Mouse (Mus musculus): ENCODE measurements around the gene Rbbp6. TPM values are rescaled to one million over a fixed set of nuclear protein-coding genes. Genes with fewer than 3 reads are reported as not detected.

Rbbp6 gene
- polyA plus RNA-seq, 1 experiment = 38.7 TPM

DNA sequence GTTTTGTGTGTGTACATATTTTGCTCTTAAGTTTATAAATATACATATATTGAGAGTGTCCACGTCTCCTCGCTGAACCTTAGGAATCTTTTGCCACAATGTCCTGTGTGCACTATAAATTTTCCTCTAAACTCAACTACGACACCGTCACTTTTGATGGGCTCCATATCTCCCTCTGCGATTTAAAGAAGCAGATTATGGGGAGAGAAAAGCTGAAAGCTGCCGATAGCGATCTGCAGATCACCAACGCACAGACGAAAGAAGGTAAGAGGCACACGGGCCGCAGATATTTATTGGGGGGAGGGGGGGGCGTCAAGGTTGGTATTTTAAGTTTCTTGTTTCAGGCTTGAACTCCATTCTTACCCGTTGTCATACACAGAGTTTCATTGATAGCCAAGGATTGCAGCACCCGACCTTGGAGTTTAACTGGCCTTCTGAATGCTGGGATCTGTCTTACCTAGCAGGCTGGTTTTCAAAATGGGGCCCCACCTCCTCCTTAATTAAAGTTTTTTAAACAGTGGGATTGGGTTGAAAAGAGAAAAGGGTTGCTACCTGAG is 5.5 kb downstream of the Rbbp6 start:
- DNase-seq (ENCODE audit: low spot score) = no peak

DNA sequence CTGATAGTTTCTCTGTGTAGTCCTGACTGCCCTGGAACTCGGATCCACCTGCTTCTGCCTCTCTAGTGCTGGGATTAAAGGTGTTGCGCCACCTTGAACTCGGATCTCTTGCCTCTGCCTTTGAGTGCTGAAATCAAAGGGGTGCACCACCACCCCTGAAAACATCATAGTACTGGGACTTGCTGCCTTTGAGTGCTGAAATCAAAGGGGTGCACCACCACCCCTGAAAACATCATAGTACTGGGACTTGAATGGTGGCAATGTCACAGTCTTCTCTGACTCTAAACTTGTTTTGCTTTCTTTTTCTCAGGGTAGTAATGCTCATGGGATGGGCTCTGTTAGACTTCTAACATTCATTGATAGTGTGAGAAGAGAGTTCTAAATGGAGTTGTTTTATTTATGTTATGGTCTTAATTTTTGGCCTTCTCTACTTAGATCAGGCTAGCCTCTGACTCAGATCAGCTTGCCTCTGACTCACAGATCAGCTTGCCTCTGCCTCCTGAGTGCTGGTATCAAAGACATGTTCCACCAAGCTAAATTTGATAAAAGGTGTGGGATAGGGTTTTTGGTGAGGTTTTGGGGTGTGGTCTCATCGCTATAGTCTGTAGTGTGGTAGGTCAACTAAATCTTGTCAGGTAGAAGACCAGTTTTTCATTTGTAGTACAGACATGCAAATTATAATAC is 6.7 kb downstream of the Rbbp6 start:
- DNase-seq (ENCODE audit: low spot score) = no peak

DNA sequence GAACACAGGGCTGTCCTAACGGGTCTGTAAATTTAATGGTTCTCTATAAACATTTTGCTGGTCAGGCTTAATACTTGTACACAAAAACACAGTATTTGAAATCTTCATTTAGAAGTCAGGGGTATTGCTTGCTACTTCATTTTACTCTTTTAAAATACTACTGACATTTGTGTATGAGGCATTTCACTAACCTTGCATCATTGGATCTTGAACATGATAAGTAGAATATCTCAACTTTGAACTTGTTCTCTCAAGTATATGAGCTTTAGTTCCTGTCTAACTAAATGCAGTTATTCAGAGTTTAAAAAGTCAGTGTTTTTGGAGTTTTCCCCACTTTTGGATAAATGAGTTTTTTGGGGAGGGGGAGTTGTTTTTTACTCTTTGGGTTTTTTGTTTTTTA is 14.0 kb downstream of the Rbbp6 start:
- DNase-seq (ENCODE audit: low spot score) = no peak

DNA sequence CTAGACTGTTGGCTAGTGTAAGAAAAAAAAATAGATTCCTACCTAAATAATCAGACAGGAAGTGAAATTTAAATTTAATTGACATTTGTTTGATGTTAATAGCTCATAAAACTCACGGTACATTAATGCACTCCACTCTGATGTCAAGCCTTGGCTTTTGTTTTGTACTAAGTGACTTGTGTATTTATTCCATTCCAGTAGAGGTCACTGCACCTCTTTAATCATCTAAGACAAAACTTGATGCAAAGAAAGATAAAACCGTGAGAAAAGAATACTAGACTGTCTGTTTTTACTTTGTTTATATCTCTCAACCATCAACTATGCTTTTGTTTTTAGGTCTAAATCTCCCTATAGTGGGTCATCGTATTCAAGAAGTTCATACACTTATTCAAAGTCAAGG is 32.7 kb downstream of the Rbbp6 start:
- no peak for DNase-seq (ENCODE audit: low spot score)

DNA sequence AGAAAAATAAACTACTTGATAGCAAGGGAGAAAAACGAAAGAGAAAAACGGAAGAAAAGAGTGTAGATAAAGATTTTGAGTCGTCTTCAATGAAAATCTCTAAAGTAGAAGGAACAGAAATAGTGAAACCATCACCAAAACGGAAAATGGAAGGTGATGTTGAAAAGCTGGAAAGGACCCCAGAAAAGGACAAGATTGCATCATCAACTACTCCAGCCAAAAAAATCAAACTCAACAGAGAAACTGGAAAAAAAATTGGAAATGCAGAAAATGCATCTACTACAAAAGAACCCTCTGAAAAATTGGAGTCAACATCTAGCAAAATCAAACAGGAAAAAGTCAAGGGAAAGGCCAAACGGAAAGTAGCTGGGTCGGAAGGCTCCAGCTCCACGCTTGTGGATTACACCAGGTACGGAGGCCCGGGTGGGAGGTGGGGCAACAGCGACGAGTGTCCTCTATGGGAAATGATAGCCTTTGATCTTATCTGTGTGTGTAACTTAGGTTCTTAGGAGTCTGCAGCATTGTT is 34.4 kb downstream of the Rbbp6 start:
- no peak for DNase-seq (ENCODE audit: low spot score)

DNA sequence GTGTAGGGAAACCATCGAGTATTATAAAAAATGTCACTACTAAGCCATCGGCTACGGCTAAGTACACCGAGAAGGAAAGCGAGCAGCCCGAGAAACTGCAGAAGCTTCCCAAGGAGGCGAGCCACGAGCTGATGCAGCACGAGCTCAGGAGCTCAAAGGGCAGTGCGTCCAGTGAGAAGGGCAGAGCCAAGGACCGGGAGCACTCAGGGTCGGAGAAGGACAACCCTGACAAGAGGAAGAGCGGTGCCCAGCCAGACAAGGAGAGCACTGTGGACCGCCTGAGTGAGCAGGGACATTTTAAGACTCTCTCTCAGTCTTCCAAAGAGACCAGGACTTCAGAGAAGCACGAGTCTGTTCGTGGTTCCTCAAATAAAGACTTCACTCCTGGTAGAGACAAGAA is 35.3 kb downstream of the Rbbp6 start:
- no peak for DNase-seq (ENCODE audit: low spot score)

DNA sequence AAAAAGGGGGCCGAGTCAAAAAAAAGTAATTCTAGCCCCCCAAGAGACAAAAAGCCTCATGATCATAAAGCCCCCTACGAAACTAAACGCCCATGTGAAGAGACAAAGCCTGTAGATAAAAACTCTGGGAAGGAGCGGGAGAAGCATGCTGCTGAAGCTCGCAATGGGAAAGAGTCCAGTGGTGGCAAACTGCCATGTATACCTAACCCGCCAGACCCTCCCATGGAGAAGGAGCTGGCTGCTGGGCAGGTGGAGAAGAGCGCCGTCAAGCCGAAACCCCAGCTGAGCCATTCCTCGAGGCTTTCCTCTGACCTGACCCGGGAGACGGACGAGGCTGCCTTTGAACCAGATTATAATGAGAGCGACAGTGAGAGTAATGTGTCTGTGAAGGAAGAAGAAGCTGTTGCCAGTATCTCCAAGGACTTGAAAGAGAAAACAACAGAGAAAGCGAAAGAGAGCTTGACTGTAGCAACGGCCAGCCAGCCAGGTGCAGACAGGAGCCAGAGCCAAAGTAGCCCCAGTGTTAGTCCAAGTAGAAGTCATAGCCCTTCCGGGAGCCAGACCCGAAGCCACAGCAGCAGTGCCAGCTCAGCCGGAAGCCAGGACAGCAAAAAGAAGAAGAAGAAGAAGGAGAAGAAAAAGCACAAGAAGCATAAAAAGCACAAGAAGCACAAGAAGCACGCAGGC is 36.0 kb downstream of the Rbbp6 start:
- no peak for DNase-seq (ENCODE audit: low spot score)

DNA sequence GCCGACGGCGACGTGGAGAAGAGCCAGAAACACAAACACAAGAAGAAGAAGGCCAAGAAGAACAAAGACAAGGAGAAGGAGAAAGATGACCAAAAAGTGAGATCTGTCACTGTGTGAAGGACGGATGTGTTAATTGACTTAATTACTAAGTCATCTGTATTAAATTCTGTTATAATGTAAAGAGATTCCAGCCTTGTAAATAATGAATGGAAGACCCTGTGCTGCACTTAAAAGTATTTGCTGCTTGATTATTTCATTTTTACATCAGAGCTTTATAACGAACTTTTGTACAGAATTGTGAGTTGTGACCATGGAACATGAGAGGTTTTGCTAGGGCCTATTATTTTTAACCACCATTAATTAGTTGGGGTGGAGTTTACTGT is 36.5 kb downstream of the Rbbp6 start:
- no peak for DNase-seq (ENCODE audit: low spot score)

DNA sequence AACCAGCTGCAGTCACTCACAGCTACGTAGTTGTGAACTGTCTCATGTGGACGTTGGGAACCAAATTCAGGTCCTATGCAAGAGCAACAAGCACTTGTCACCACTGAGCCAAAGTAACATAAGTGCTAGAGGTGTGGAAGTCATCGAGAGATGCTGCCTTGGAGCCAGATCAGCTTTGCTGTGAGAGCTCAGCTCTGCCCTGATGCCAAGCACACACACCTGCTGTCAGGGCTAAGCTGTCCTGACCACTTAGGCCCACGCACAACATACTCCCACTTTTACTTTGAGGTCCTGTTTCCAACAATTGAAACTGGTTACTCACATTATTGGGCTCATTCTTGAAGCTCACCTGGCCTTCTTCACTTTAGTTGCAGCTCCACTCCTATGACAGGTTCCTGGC is 37.7 kb downstream of the Rbbp6 start:
- no peak for DNase-seq (ENCODE audit: low spot score)

DNA sequence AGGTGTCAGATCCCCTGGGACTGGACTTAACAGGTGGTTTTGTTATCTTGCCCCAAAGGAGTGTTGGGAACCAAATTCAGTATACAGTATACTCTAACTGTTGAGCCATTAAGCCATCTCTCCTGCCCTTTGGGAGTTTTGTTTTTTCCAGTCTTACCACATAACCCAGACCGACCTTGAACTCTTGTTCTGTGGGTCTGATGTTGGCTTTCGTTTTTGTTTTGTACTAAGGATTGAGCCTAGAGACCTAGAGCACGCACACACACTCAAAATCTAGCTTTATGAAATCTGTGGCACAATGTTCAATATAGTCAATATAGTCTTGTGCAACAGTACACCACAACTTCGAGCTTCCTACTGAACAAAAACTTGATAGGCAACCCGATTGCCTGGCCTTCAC is 39.0 kb downstream of the Rbbp6 start:
- no peak for DNase-seq (ENCODE audit: low spot score)

DNA sequence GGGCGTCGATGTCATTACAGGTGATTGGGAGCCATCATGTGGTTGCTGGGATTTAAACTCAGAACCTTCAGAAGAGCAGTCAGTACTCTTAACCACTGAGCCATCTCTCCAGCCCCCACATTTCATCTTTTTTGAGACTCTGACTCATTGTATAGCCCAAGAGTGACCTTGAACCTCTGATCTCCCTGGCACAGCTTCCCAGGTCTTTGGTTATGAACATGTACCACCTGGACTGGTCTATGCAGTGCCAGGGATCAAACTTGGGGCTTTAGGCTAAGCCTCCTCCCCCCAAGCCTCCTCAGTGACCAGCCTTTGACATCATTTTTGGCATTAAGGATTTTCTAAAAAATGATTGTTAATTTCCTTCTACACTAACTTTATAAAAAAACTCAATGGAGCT is 40.8 kb downstream of the Rbbp6 start:
- DNase-seq (ENCODE audit: low spot score) = no peak

DNA sequence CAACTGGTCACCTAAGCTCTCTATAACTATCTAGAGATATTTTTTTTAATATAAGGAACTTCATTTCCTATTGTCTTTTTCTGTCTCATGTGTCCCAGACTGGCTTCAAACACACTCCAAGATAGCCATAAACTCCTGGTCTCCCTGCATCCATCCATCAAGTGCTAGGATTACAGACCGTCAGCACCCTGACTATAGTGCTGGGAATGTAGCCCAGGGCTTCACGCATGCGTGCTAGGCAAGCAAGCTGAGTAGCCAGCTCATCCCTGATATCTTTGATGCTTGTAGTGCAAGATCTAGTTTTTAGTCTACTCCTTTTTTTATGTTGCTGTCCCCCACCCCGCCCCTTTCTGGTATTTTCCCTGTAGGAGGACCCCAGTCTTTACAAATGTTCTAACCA is 42.3 kb downstream of the Rbbp6 start:
- no peak for DNase-seq (ENCODE audit: low spot score)

DNA sequence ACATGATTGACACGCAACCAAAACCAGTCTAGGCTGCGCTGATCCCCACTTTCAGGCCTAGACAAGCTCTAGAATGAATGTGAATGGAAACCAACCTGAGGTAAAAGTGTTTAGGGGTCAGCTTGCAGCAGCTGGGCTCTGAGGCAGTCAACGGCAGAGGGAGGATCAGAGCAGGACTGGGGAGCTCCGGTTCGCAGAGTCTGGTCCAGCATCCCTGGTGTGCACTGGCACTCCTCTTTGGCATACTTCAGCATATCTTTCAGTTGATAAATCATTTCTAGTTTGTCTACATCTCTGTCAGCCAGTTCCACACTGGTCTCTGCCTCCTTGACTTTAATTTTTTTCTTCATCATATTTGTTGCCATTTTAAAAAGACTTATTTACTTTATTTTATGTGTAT is 48.0 kb downstream of the Rbbp6 start:
- DNase-seq (ENCODE audit: low spot score) = no peak

DNA sequence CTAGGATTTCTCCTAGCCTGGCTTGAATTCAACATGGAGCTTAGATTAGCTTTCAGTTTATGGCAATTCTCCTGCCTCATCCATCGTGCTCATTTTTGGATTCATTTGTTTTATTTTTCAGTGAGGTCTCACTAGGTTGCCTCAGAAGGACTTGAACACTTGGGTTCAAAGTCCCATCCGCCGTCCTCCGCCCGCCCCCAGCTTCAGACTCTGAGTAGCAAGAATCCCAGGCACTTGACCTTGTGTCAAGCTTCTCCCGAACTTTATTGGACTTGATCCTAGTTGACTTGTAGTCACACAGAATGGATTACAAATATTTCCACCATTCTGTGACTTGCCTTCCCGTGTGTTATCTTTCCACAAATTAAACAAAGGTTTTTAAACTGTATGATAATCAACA is 49.2 kb downstream of the Rbbp6 start:
- DNase-seq (ENCODE audit: low spot score) = no peak

DNA sequence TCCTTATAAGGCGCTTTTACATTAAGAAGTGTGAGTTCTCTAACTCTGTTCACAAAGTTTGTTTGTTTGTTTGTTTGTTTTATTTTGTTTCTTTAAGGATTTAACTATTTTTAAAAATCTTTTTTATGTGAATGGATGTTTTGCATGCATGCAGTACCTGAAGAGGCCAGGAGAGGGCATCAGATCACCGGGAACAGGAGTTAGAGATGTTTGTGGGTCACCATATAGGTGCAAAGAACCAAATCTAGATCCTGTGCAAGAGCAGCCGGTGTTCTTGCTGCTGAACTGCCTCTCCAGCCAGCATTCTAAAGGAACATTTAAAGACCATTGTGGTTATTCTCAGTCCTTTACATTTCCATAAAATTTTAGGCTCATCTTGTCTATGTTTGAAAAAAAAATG is 52.1 kb downstream of the Rbbp6 start:
- DNase-seq (ENCODE audit: low spot score) = no peak

DNA sequence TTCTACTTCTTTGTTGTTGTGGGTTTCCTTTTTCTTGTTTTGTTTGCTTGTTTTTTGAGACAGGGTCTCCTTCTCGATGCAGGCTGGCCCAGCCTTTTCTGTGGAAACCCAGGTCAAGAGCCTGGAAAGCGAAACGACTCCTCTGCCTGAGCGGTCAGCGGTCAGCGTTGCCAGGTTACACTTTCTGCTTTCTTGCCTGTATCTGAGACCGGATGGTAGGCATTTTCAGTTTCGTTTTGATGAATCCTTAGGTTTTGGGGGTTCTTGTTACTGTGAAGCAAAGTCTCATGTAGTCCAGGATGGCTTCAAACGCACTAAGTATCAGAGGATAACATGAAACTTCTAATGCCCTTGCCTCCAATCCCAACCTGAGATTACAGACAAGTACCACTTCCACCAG is 59.6 kb downstream of the Rbbp6 start:
- no peak for DNase-seq (ENCODE audit: low spot score)

DNA sequence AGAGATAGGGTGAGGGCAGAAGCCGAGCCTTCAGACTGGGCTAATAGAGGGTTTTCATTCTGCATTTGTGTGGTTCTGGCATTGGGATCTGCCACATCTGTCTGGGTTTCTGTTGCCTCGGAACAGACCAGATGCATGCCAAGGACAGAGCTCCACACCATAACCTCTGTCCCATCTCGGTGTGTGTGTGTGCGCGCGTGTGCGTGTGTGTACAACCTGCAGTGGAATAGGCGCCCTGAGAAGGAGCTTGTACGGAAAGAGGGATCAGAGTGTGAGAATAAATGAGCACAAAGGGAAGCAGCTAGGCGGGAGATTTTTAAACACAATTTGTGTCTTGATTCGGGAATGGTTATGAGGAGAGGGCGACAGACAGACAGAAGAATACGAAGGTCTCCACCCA is 64.8 kb downstream of the Rbbp6 start:
- no peak for DNase-seq (ENCODE audit: low spot score)

DNA sequence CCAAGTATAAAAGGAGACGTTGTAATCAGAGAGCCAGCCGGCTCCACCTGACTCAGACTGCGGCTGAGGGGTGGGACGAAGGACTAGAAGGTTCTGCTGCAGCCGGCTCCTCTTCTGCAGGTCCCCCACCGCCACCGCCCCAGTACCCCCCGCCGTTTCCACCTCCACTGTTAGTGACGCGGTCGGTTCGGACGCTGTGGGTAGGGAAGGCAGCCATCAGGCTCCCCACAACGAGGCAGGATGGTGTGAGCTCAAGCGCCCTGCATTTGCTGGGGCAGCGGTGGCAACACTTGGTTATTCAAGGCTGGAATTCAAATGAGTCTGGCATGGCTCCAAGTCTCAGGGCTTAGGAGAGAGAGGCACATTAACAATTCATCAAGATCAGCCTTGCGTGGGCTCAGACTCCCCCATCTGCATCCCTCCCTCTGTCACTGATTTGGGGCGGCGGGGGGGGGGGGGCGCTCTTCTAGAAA is 65.3 kb downstream of the Rbbp6 start:
- DNase-seq (ENCODE audit: low spot score) = no peak

DNA sequence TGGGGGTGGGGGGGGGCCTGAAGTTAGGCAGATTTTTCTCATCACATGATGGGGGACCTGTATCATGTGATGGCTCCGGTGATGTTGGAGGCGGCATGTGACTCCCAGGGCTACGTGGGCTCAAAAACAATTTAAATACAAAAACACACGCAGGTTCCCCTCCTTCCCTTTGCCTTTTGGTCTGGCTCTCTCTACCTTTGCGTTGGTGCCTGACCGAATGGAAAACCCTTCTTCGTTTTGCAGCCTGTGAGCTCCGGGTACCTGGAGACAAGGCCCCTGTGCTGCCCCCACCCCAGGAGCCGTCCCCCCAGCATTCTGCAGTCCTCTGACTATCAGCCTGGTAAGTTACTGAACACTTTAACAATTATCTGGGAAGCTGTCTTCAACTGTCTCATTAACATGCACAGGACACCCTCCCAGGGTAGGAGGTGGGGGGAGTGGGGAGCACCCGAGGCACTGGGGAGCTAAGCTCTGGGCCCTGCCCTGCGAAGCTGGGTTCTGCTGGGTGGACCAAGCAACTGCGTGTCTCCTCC is 65.8 kb downstream of the Rbbp6 start:
- DNase-seq (ENCODE audit: low spot score) = no peak

DNA sequence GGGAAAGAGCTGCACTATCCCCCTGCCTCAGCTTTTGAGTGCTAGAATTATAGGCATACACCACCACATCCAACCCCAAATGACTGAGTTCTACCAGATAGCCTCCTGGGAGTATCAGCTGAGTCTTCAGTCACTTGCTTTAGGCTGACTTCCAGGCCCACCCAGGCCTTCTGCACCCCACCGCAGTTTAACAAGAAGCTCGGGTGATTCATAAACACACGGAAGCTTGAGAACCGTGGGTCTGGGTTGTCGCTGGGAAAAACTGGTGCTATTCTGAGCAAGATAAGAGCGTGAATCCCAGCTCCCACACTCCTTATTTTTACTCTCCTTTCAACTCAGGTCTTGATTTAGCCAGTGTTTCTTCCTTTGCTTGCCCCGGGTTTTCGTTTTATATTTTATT is 69.8 kb downstream of the Rbbp6 start:
- DNase-seq (ENCODE audit: low spot score) = no peak

DNA sequence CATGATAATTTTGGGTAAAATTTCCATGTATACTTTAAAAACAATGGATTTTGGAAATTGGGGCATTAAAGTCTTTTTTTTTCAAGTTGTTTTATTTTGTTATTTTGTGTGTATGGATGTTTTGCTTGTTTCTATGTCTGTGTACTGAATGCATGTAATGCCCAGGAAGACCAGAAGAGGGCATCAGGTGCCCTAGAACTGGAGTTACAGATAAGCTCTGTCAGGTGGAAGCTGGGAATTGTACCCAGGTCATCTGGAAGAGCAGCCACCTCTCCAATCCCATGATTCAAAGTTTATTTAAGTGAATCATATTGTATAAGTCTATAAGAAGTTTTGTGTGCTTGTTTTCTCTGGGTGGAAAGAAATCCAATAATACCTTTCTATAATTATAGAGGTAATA is 73.8 kb downstream of the Rbbp6 start:
- DNase-seq (ENCODE audit: low spot score) = no peak

DNA sequence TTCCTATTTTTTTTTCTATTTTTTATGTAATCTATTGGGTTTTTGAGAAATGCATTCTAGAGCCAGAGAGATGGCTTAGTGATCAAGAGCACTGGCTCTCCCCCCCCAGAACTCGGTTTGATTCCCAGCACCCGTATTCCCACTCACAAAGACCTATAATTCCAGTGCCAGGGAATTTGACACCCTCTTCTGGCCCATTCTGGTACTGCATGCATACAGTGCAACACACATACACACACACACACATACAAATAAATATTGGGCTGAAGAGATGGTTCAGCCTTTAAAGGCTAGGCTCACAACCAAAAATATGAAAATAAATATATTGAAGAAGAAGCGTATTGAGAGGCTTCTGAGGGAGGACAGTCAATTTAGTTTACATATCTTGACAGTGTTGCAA is 79.7 kb downstream of the Rbbp6 start:
- no peak for DNase-seq (ENCODE audit: low spot score)

DNA sequence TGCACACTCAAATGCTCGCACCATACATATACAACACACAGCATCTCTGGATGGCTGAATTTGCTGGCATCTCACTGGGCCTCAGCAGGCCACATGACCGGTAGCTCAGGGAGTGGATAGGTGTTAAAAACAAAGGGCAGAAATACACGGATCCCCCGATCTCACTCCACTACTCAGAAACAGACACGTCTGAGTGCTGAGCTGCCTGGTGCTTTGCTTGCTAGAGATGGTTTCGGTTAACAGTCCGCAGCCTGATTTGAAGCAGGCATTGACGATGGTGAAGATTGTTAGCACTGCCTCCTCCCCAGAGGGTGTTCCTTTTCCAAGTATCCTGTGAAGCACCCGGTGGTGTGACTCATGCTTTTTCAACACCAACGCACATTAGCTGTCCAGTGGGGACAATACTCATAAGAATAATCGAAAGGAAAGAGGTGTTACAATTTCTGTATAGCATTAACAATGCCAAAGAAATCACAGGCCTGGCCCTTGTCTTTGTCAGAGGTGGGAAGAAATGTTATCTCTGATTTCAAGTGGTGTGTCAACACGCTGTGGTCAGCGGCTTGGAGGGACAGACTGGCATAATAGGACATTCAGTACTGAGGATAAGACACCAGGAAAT is 81.1 kb downstream of the Rbbp6 start:
- DNase-seq (ENCODE audit: low spot score) = no peak
